Mouse (Mus musculus) hindbrain, postnatal 0 days (tissue): ENCODE measurements around the gene Ccdc63. TPM values are rescaled to one million over a fixed set of nuclear protein-coding genes. Genes with fewer than 3 reads are reported as not detected.

Source experiments
- ATAC-seq: fragments of 200-750 bp; cut with Nextera tagmentation; 2 replicates; pipeline ENCODE4 v1.8.0; 2017; ENCODE audit warnings: mild to moderate bottlenecking, moderate TSS enrichment, moderate library complexity
- DNase-seq: peaks from one replicate; pipeline ENCODE4 v3.0.0-alpha.2; 2015; ENCODE audit warnings: low spot score
- H3K27ac ChIP-seq: fragments of 300-500 bp; sonication (generic); 2 replicates; pipeline ENCODE4 v1.5.1; 2014; ENCODE audit warnings: mild to moderate bottlenecking
- H3K27me3 ChIP-seq: fragments of 300-500 bp; sonication (generic); 2 replicates; pipeline ENCODE4 v1.6.1; 2014; ENCODE audit warnings: low read length, mixed read lengths; ENCODE audit not compliant: insufficient read depth
- H3K36me3 ChIP-seq: fragments of 300-500 bp; sonication (generic); 2 replicates; pipeline ENCODE4 v1.6.1; 2014; ENCODE audit warnings: low read length, mixed read lengths; ENCODE audit not compliant: insufficient read depth
- H3K4me1 ChIP-seq: fragments of 300-500 bp; sonication (generic); 2 replicates; pipeline ENCODE4 v1.6.1; 2014; ENCODE audit warnings: antibody characterized with exemption, low read length, mixed read lengths; ENCODE audit not compliant: insufficient read depth
- H3K4me2 ChIP-seq: fragments of 300-500 bp; sonication (generic); 2 replicates; pipeline ENCODE4 v1.6.1; 2014; ENCODE audit warnings: low read depth, mild to moderate bottlenecking, low read length, moderate library complexity, mixed read lengths
- H3K4me3 ChIP-seq: fragments of 300-500 bp; sonication (generic); 2 replicates; pipeline ENCODE4 v1.5.1; 2014; ENCODE audit warnings: low read length
- H3K9ac ChIP-seq: fragments of 300-500 bp; sonication (generic); replicated peaks from 2 replicates; pipeline ENCODE4 v1.6.1; 2014; ENCODE audit warnings: mild to moderate bottlenecking, low read length, moderate library complexity, mixed read lengths
- H3K9me3 ChIP-seq: fragments of 300-500 bp; sonication (generic); 2 replicates; pipeline ENCODE4 v1.6.1; 2016; ENCODE audit warnings: low read length, mixed read lengths
- CTCF ChIP-seq: IDR thresholded peaks from 2 replicates; pipeline ENCODE4 v1.5.1; 2016; ENCODE audit warnings: antibody characterized with exemption, control low read depth, low read depth
- WGBS: fragments of 180-500 bp; shearing (Covaris S2); extraction: QIAGEN DNeasy Blood & Tissue Kit; methylation state at CpG from one replicate; pipeline ENCODE4 v1.1.7; 2014; 5-methylcytosine and 5-hydroxymethylcytosine counted together
- polyA plus RNA-seq: library from polyadenylated mRNA; unstranded; fragments of >200 nt; fragmentation: Nextera tagmentation; extraction: Ambion mirVana; gene quantifications from 2 replicates; pipeline ENCODE4 v1.2.1, GENCODE M21; 2015
- total RNA-seq: library from RNA; depleted of rRNA; stranded (reverse); fragments of >200 nt; gene quantifications from 2 replicates; pipeline ENCODE4 v1.2.3, GENCODE M21; 2014

The Ccdc63 gene
- total and polyA plus RNA-seq, 2 experiments from 2014 or later = 0.16 TPM; not detected in 1

DNA sequence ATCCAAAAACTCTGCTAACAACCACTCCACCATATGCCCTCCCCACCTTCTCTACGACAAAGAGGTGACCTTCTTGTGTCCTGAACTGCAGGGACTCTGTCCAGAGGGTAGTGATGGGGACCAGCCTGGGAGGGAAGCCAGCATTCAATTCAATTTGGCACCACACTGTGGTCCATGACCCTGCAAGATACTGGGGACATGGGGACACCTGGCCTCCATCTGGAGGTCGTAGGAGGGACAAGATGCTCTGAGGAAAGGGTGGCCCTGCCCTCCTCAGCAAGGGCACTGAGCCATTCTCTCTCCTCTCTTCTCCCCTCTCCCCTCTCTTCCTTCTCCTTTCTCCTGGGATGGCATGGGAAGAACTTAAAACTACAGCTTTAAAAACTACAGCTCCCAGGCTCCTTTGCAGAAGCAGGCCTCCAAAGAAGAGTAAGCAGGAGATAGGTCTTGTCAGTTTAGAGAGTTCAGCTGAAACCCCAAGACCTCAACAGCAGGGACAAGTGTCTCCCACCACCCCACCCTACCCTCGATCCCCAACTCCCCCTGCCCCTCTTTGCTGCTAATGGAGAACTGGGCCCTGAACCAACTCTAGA lies 5.2 kb downstream of the Ccdc63 start:
- Histone ChIP-seq H3K36me3 (no peaks in the 10 kb centered on the region), H3K4me2 (no peak overlapping the region), H3K4me1 (peaks cover 8% of the 10 kb centered on the region; the same call in 1 of the 2 replicates), H3K27me3 (no peaks in the 10 kb centered on the region), H3K27ac (no peak overlapping the region), H3K9me3 (no peaks in the 10 kb centered on the region), H3K9ac (no peak overlapping the region), H3K4me3 (no peak overlapping the region)
- no peak for ATAC-seq
- DNase-seq = no peak
- TF ChIP-seq CTCF = no peak
- 52% methylated on average over 3 of the region's 3 CpGs for WGBS

- Histone ChIP-seq H3K36me3 (no peaks in the 10 kb centered on the region), H3K9me3 (no peaks in the 10 kb centered on the region), H3K27me3 (no peaks in the 10 kb centered on the region), H3K27ac (no peak overlapping the region), H3K9ac (no peak overlapping the region), H3K4me2 (no peak overlapping the region), H3K4me1 (peaks cover 8% of the 10 kb centered on the region; the same call in 1 of the 2 replicates), H3K4me3 (no peak overlapping the region)
- no peak for ATAC-seq
- no peak for DNase-seq
- no peak for TF ChIP-seq CTCF
- 83% methylated on average over 14 of the region's 14 CpGs for WGBS
These were observed 6.0 kb downstream of the Ccdc63 start for GRCm38 (mm10) chr5:122134395-122135289.

- WGBS = 92% methylated on average over 9 of the region's 9 CpGs
- ATAC-seq (no peak), DNase-seq (no peak)
- TF ChIP-seq CTCF = no peak
- no peaks in the 10 kb centered on the region for H3K27me3 ChIP-seq
- H3K4me1 ChIP-seq = peaks cover 8% of the 10 kb centered on the region; the same call in 1 of the 2 replicates
- H3K9ac ChIP-seq = no peak overlapping the region
- H3K4me3 ChIP-seq = no peak overlapping the region
- H3K9me3 ChIP-seq = no peaks in the 10 kb centered on the region
- no peaks in the 10 kb centered on the region for H3K36me3 ChIP-seq
- H3K4me2 ChIP-seq = no peak overlapping the region
- H3K27ac ChIP-seq = no peak overlapping the region
These were observed 7.6 kb downstream of the Ccdc63 start for GRCm38 (mm10) chr5:122133050-122133389.

GRCm38 (mm10) chr5:122132167-122133049 lies 8.2 kb downstream of the Ccdc63 start:
- 23% methylated on average over 26 of the region's 26 CpGs for WGBS
- peak overlapping the region; percentile 32 for H3K4me3 ChIP-seq
- no peaks in the 10 kb centered on the region for H3K36me3 ChIP-seq
- TF ChIP-seq CTCF = no peak
- DNase-seq = no peak
- no peak overlapping the region for H3K27ac ChIP-seq
- H3K4me2 ChIP-seq = peak overlapping the region; percentile 65
- H3K9ac ChIP-seq = 0 out of 2 replicates have a peak overlapping the region, but pooled peaks have one; percentile 28
- H3K27me3 ChIP-seq = no peaks in the 10 kb centered on the region
- H3K4me1 ChIP-seq = peaks cover 8% of the 10 kb centered on the region; the same call in 1 of the 2 replicates
- no peak for ATAC-seq
- H3K9me3 ChIP-seq = no peaks in the 10 kb centered on the region

DNA sequence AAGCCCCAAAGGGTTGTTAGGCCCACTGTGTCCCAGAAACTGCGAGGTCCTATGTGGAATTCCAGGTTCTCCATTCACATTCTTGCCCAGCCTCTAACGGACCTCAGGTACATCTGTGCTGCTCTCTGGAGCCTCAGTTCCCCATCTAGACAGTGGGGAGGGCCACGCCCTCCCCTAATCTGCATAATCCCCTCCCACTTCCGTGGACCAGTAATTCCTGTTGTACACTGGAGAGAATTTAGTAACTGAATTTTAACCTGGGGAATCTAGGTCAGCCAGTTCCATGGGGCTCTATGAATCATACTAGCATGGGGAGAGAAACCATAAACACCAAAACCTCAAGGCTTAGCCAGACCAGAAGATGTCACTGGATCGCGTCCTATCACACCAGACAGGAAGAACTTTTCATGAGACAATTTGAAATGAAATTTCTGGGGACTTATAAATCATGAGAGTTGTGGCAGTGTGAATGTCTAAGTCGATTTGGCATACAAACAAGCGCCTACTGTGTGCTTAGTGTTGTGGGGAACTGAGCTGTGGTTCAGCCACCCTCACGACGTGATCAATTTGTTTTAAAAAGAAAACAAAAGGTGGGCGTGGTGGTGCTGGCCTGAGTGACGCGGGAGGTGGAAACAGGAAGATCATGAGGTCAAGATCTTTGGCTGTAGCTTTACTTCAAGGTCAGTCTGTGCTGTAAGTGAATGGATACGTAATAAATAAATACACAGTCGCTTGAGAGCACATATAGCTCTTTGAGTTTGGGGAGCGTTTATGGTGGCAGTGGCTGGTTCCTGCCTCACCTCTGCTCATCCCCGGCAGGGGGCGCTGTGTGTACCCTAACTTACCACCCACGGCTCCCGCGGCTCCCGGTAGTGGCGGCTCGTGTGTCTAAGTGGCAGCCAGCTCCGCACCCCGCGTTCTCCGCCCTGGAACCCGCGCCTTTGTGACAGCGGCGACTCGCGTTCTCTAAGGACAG lies 9.3 kb downstream of the Ccdc63 start:
- no peaks in the 10 kb centered on the region for H3K27me3 ChIP-seq
- H3K27ac ChIP-seq = no peak overlapping the region
- H3K4me1 ChIP-seq = peaks cover 8% of the 10 kb centered on the region; the same call in 1 of the 2 replicates
- H3K9me3 ChIP-seq = no peaks in the 10 kb centered on the region
- whole genome bisulfite sequencing = 9% methylated on average over 34 of the region's 34 CpGs
- peak overlapping the region; percentile 65 for H3K4me2 ChIP-seq
- ATAC-seq (peak; percentile 70), DNase-seq (peak; percentile 86)
- TF ChIP-seq CTCF = peak; percentile 86
- H3K36me3 ChIP-seq = no peaks in the 10 kb centered on the region
- peak overlapping the region; percentile 32 for H3K4me3 ChIP-seq
- 0 out of 2 replicates have a peak overlapping the region, but pooled peaks have one; percentile 28 for H3K9ac ChIP-seq
